Mouse (Mus musculus): ENCODE results near the gene Panx1. TPM values are rescaled to one million over a fixed set of nuclear protein-coding genes. Genes with fewer than 3 reads are reported as not detected.

Gene Panx1
- total RNA-seq (2023): 10 to 100 TPM; 55.6 to 67.1 TPM

DNA sequence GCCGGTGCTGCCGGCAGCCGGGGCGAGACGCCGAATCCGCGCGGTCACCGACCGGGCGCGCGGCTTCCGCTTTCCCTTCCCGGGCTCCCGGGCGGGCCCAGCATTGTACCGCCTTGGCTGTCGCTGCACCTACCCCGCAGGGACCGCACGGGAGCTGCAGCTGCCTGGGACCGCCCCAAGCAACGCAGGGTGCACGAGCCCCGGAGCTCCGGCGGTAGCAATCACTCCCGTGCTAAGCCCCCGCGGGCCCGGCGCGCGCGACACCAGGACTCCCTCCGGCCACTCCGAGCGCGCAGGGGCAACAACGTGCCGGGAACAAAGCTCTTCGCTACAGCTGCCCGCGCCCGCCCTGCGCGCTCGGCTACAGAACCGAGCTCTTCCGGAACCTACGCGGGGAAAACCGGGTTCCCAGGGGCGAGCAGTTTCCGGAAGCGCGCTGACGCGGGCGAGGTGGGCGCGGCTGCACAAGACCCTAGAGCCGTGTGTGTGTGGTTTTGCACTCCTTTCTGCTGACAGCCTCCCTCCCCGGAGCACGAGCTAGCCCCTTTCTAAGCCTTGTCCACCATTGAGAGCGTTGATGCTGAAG lies at the start of gene Panx1:
Gene Panx1, minus strand, starts transcription at position 395 of the 586 bp plus-strand sequence.

Other genes with a start within 250 kb of the Panx1 start
- not detected for gene Gpr83, start 185.3 kb downstream of the Panx1 start, total RNA-seq (2023)
- gene Izumo1r, start 141.5 kb downstream of the Panx1 start, total RNA-seq (2023): under 1 TPM in 1 of 2 experiments, not detected in 1; 0.55 TPM
- not detected for gene Hephl1, start 66.6 kb upstream of the Panx1 start, total RNA-seq (2023)
- not detected for gene Vstm5, start 193.6 kb upstream of the Panx1 start, total RNA-seq (2023)
- 10 to 100 TPM; 51.1 to 52.4 TPM for gene Med17, start 234.5 kb upstream of the Panx1 start, total RNA-seq (2023)